Mouse (Mus musculus) embryonic facial prominence, embryonic 12.5 days (tissue): ENCODE results near the gene Hdac4. TPM values are rescaled to one million over a fixed set of nuclear protein-coding genes. Genes with fewer than 3 reads are reported as not detected.

ENCODE experiments used
- ATAC-seq: fragments of 200-750 bp; cut with Nextera tagmentation; 2 replicates; pipeline ENCODE4 v1.8.0; 2017; ENCODE audit not compliant: insufficient number of reproducible peaks, insufficient read depth, low FRiP score, low TSS enrichment
- H3K27ac ChIP-seq: fragments of 300-500 bp; sonication (generic); 2 replicates; pipeline ENCODE4 v1.5.1; 2016; ENCODE audit warnings: mild to moderate bottlenecking
- H3K27me3 ChIP-seq: fragments of 300-500 bp; sonication (generic); 2 replicates; pipeline ENCODE4 v1.6.1; 2016; ENCODE audit warnings: mild to moderate bottlenecking, moderate library complexity
- H3K36me3 ChIP-seq: fragments of 300-500 bp; sonication (generic); 2 replicates; pipeline ENCODE4 v1.6.1; 2016; ENCODE audit warnings: mild to moderate bottlenecking
- H3K4me1 ChIP-seq: fragments of 300-500 bp; sonication (generic); 2 replicates; pipeline ENCODE4 v1.6.1; 2016
- H3K4me2 ChIP-seq: fragments of 300-500 bp; sonication (generic); replicated peaks from 2 replicates; pipeline ENCODE4 v1.6.1; 2016; ENCODE audit warnings: mild to moderate bottlenecking, moderate library complexity
- H3K4me3 ChIP-seq: fragments of 300-500 bp; sonication (generic); 2 replicates; pipeline ENCODE4 v1.5.1; 2016; ENCODE audit warnings: mild to moderate bottlenecking
- H3K9ac ChIP-seq: fragments of 300-500 bp; sonication (generic); 2 replicates; pipeline ENCODE4 v1.6.1; 2016; ENCODE audit warnings: mild to moderate bottlenecking, moderate library complexity
- H3K9me3 ChIP-seq: fragments of 300-500 bp; sonication (generic); 2 replicates; pipeline ENCODE4 v1.6.1; 2016; ENCODE audit warnings: mild to moderate bottlenecking, moderate library complexity
- WGBS: fragments of 180-500 bp; shearing (Covaris S2); methylation state at CpG from one replicate; pipeline ENCODE4 v1.1.7; 2016; 5-methylcytosine and 5-hydroxymethylcytosine counted together
- polyA plus RNA-seq: library from polyadenylated mRNA; unstranded; fragments of >200 nt; fragmentation: Nextera tagmentation; extraction: Ambion mirVana; gene quantifications from 2 replicates; pipeline ENCODE4 v1.2.1, GENCODE M21; 2016

The Hdac4 gene
- polyA plus RNA-seq, 1 experiment from 2014 or later = 24.2 TPM

- no peak for ATAC-seq
- H3K27ac ChIP-seq = no peak overlapping the region
- H3K4me3 ChIP-seq = no peak overlapping the region
- no peaks in the 10 kb centered on the region for H3K9me3 ChIP-seq
- H3K36me3 ChIP-seq = no peaks in the 10 kb centered on the region
- no peaks in the 10 kb centered on the region for H3K27me3 ChIP-seq
- H3K4me2 ChIP-seq = peak overlapping the region; percentile 76
- 41% methylated on average over 5 of the region's 5 CpGs for WGBS
- H3K9ac ChIP-seq = no peak overlapping the region
- peaks cover 39% of the 10 kb centered on the region for H3K4me1 ChIP-seq
Measured at GRCm38 (mm10) chr1:92177599-92177998, 17.9 kb downstream of the Hdac4 start.

DNA sequence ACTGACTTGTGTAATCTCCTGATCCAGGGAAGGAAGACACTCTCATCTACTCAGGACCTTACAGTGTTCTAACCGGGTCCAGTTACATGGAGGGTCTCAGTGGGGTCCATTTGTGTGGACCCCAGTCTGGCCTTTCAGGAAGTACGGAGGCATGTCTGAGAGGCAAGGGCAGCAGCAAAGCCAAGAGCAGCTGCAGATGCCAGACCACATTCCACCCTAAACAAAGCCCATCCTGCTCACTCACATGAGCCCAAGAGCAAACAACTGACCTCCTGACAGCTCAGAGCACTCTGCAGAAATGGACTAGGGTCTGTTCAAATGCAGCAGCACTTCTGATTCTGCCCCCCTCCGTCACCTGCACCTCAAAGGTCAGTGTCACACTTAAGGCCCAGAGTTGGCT, 18.3 kb downstream of the Hdac4 start:
- H3K27me3 ChIP-seq = no peaks in the 10 kb centered on the region
- no peak for ATAC-seq
- peak overlapping the region; percentile 76; the same call in 1 of the 2 replicates for H3K4me2 ChIP-seq
- no peak overlapping the region for H3K4me3 ChIP-seq
- H3K9ac ChIP-seq = no peak overlapping the region
- H3K36me3 ChIP-seq = no peaks in the 10 kb centered on the region
- WGBS = 70% methylated on average over 3 of the region's 3 CpGs
- no peak overlapping the region for H3K27ac ChIP-seq
- peaks cover 39% of the 10 kb centered on the region for H3K4me1 ChIP-seq
- no peaks in the 10 kb centered on the region for H3K9me3 ChIP-seq

DNA sequence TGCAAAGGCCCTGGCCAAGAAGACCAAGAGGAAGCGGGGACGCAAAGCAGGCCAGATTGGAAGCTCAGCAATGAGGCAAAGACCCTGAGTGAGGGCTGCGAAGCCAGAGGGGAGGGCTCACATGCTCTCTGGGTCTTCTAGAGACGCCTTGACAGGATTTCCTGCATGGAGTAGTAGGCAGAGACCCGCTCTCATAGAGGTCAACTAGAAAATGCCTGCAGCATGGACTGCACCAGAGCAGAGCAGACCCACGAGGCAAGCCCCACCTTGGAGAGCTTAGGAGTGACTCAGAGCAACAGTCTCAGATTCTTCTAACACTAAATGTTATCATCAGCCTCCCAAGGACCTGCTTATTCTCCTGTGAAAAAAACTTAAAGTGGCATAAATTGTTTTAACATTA, 20.2 kb downstream of the Hdac4 start:
- H3K9me3 ChIP-seq = no peaks in the 10 kb centered on the region
- H3K4me1 ChIP-seq = peaks cover 39% of the 10 kb centered on the region
- no peak for ATAC-seq
- no peak overlapping the region for H3K4me2 ChIP-seq
- H3K9ac ChIP-seq = no peak overlapping the region
- WGBS = 81% methylated on average over 6 of the region's 6 CpGs
- no peaks in the 10 kb centered on the region for H3K27me3 ChIP-seq
- no peak overlapping the region for H3K4me3 ChIP-seq
- H3K36me3 ChIP-seq = no peaks in the 10 kb centered on the region
- H3K27ac ChIP-seq = no peak overlapping the region

- H3K4me2 ChIP-seq = no peak overlapping the region
- H3K9me3 ChIP-seq = no peaks in the 10 kb centered on the region
- H3K4me3 ChIP-seq = no peak overlapping the region
- peaks cover 39% of the 10 kb centered on the region for H3K4me1 ChIP-seq
- ATAC-seq = no peak
- H3K9ac ChIP-seq = no peak overlapping the region
- no peak overlapping the region for H3K27ac ChIP-seq
- no peaks in the 10 kb centered on the region for H3K36me3 ChIP-seq
- H3K27me3 ChIP-seq = no peaks in the 10 kb centered on the region
- 86% methylated on average over 5 of the region's 5 CpGs for WGBS
Measured at GRCm38 (mm10) chr1:92174898-92175255, 20.6 kb downstream of the Hdac4 start.

GRCm38 (mm10) chr1:92174251-92174897, 21.1 kb downstream of the Hdac4 start:
- 72% methylated on average over 3 of the region's 3 CpGs for WGBS
- no peak overlapping the region for H3K4me3 ChIP-seq
- no peaks in the 10 kb centered on the region for H3K27me3 ChIP-seq
- no peak for ATAC-seq
- H3K36me3 ChIP-seq = no peaks in the 10 kb centered on the region
- no peak overlapping the region; the same call in 1 of the 2 replicates for H3K9ac ChIP-seq
- H3K27ac ChIP-seq = no peak overlapping the region
- peaks cover 39% of the 10 kb centered on the region for H3K4me1 ChIP-seq
- no peaks in the 10 kb centered on the region for H3K9me3 ChIP-seq
- no peak overlapping the region for H3K4me2 ChIP-seq

DNA sequence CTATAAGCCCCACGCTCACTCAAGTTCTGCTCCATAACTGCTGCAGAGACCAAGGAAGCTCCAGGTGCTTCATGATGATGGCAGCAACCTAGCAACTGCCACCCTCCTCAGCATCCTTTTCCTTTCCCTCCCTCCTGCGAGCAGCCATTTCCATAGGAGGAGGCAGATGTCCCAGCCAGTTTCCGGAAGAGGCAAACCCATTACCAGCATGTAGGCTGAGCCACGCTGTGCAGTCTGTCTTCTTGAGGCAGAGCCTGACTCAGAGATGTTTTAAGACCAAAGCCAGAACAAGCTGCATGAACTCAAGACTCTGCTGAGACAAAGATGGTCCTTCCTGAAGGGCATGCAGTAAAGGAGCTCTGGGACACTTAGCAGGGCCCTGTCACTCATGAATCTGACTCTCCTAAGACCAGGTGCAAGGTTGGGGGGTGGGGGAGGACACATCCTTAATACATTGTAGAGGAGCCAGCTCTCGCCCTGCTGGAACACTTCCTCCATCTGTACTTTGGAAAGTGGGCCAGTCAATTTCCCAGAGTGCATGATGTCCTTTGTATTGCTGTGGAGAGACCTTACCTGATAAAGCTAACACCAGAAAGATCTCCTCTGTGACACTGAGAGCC, 24.8 kb downstream of the Hdac4 start:
- no peak overlapping the region for H3K4me2 ChIP-seq

DNA sequence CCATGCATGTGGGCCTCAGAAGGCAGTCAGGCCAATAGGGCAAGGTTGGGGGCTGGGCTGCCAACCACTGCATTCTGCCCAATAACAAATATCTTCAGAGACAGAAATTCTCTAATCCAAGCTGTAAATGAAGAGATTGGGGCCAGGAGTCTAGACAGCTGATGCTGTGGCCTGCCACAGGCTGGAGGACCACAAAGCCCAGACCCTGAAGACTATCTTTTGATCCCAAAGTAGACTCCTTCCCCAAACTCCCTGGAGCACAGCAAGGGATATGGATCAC, 25.8 kb downstream of the Hdac4 start:
- ATAC-seq = no peak
- no peaks in the 10 kb centered on the region for H3K27me3 ChIP-seq

More for the DNA sequence above, 24.8 kb downstream of the Hdac4 start:
- H3K4me3 ChIP-seq = no peak overlapping the region
- no peak overlapping the region for H3K27ac ChIP-seq
- H3K9me3 ChIP-seq = no peaks in the 10 kb centered on the region
- no peaks in the 10 kb centered on the region for H3K36me3 ChIP-seq
- peaks cover 31% of the 10 kb centered on the region; the same call in 1 of the 2 replicates for H3K4me1 ChIP-seq
- no peak for ATAC-seq
- H3K27me3 ChIP-seq = no peaks in the 10 kb centered on the region
- WGBS = 84% methylated on average over 5 of the region's 5 CpGs
- H3K9ac ChIP-seq = no peak overlapping the region

GRCm38 (mm10) chr1:92168900-92169775, 26.4 kb downstream of the Hdac4 start:
- no peak for ATAC-seq
- no peak overlapping the region for H3K4me2 ChIP-seq
- H3K4me1 ChIP-seq = peaks cover 20% of the 10 kb centered on the region; the same call in 1 of the 2 replicates
- H3K4me3 ChIP-seq = no peak overlapping the region
- H3K27ac ChIP-seq = no peak overlapping the region
- WGBS = 83% methylated on average over 4 of the region's 4 CpGs
- no peaks in the 10 kb centered on the region for H3K27me3 ChIP-seq
- no peak overlapping the region for H3K9ac ChIP-seq
- no peaks in the 10 kb centered on the region for H3K36me3 ChIP-seq
- H3K9me3 ChIP-seq = no peaks in the 10 kb centered on the region

More for the DNA sequence above, 25.8 kb downstream of the Hdac4 start:
- no peak overlapping the region for H3K9ac ChIP-seq
- H3K4me3 ChIP-seq = no peak overlapping the region
- H3K4me2 ChIP-seq = no peak overlapping the region
- H3K9me3 ChIP-seq = no peaks in the 10 kb centered on the region
- peaks cover 24% of the 10 kb centered on the region; the same call in 1 of the 2 replicates for H3K4me1 ChIP-seq
- H3K27ac ChIP-seq = no peak overlapping the region
- no peaks in the 10 kb centered on the region for H3K36me3 ChIP-seq

DNA sequence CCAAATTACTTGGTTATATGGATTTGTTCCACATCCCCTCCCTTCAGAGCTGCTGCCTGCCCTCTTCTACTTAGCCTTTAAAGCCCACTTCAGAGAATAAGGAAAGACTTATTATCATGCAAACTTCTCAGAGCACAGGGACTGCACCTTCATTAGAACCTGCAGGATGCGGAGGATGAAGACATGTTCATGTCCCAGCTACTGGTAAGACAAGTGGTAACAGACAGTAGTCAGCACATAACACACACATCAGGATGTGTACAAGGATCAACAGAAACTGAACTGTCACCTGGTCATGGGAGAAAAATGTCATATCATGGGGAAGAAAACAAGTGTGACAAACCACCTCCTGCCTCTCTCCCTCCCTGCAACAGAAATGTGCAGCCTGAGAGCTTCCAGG, 31.6 kb downstream of the Hdac4 start:
- H3K36me3 ChIP-seq = no peaks in the 10 kb centered on the region; the same call in 1 of the 2 replicates
- no peak for ATAC-seq
- H3K4me3 ChIP-seq = no peak overlapping the region
- no peak overlapping the region for H3K27ac ChIP-seq
- H3K27me3 ChIP-seq = no peaks in the 10 kb centered on the region
- no peak overlapping the region for H3K4me2 ChIP-seq
- 90% methylated on average over 1 of the region's 1 CpGs for WGBS
- H3K4me1 ChIP-seq = peaks cover 14% of the 10 kb centered on the region; the same call in 1 of the 2 replicates
- no peak overlapping the region for H3K9ac ChIP-seq
- H3K9me3 ChIP-seq = no peaks in the 10 kb centered on the region

DNA sequence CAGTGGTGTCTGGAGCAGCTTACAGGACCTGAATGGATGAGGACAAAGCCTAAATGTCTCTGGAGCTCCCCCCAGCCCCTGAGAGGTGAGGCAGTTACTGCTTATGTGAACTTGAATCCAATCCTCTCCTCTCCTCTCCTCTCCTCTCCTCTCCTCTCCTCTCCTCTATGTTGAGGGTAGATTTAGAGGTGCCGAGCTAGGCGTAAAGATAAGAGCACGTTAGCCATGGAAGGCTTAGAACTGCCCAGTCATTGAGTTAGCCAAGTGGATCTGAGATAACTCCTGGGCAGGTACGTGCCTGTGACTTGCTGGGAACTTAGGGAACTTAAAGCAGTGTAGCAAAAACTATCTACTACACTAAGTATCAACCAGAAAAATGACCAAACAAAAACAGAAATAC, 35.7 kb downstream of the Hdac4 start:
- H3K9ac ChIP-seq = no peak overlapping the region
- H3K9me3 ChIP-seq = no peaks in the 10 kb centered on the region
- peaks cover 7% of the 10 kb centered on the region for H3K36me3 ChIP-seq
- no peak overlapping the region for H3K4me2 ChIP-seq
- no peak overlapping the region for H3K4me3 ChIP-seq
- 93% methylated on average over 4 of the region's 4 CpGs for WGBS
- H3K4me1 ChIP-seq = no peaks in the 10 kb centered on the region
- no peak for ATAC-seq
- no peaks in the 10 kb centered on the region for H3K27me3 ChIP-seq
- H3K27ac ChIP-seq = no peak overlapping the region

DNA sequence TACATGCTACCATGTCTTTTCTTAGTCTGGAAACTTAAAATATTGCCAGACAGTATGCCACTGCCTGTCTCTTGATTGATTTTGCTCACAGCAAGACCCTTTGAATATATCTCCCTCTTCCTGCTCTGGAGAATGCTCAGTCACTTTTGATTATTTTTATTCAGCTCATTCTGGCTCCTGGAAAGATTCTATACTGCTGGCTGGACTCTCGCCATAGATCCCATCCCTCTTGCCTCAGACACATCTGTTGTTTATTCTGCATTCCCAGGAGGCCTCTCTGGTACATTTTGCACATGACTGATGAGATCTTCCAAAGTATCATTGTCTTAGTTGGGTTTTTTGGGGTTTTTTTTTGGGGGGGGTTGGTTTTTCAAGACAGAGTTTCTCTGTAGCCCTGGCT, 45.3 kb downstream of the Hdac4 start:
- Histone ChIP-seq H3K27ac (no peak overlapping the region), H3K27me3 (no peaks in the 10 kb centered on the region), H3K9ac (no peak overlapping the region), H3K4me3 (no peak overlapping the region), H3K4me1 (peaks cover 2% of the 10 kb centered on the region; the same call in 1 of the 2 replicates), H3K9me3 (no peaks in the 10 kb centered on the region), H3K36me3 (peaks cover 5% of the 10 kb centered on the region; the same call in 1 of the 2 replicates), H3K4me2 (no peak overlapping the region)
- ATAC-seq = no peak
- WGBS = 45% methylated on average over 1 of the region's 1 CpGs

DNA sequence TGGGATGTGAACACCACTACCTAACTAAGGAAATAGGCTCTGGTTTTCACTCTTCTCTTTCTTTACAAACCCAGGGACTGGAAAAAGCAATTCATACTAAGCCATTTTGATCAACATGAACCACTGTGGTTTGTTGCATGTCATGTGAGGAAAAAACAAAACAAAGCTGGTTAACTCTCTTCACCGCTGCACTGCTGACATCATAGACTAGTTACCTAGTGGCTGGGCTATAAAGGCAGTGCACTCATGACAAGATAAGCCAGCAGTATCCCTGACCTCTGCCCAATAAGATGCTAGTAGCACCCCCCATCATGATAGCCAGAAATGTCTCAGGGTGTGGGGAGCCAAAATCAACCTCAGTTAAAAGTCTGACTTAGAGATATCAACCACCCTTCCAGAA, 47.0 kb downstream of the Hdac4 start:
- WGBS = 97% methylated on average over 1 of the region's 1 CpGs
- Histone ChIP-seq H3K9ac (no peak overlapping the region), H3K4me3 (no peak overlapping the region), H3K4me1 (peaks cover 11% of the 10 kb centered on the region), H3K9me3 (no peaks in the 10 kb centered on the region), H3K36me3 (peaks cover 5% of the 10 kb centered on the region; the same call in 1 of the 2 replicates), H3K27ac (no peak overlapping the region), H3K27me3 (no peaks in the 10 kb centered on the region), H3K4me2 (no peak overlapping the region)
- no peak for ATAC-seq
